In genomic region chr11:96046028-96046427, GRCm38 (mm10) we compare ENCODE assay signal across 31 mouse cellular contexts. TPM values are rescaled to one million over a fixed set of nuclear protein-coding genes. Genes with fewer than 3 reads are reported as not detected.
DNase-seq lines count a peak whose midpoint lies in the region; TF ChIP-seq lines count a peak whose summit lies in the region.
"Had no signal": no experiment of that assay in that cellular context is flagged by ENCODE, and none has a peak within 500 bp of the region (broad histone marks: within the 10 kb centered on the region; RNA-seq: fewer than 3 reads in every experiment).

No protein-coding gene starts in this region.

- TF ChIP-seq EP300 in CH12.LX (IDR thresholded peaks at IDR 0.05; ENCODE audit: low read length): no peak

- peaks cover 14 to 73% of the 10 kb centered on the region in 2 experiments for H3K4me1 ChIP-seq in CH12.LX (ENCODE audit: control insufficient read depth in 1 of 2, insufficient read depth in 2 of 2)
- H3K4me1 ChIP-seq in bone marrow macrophage, adult 2 months (ENCODE audit: control insufficient read depth, insufficient read depth, low read length): peaks cover 9% of the 10 kb centered on the region
- H3K4me1 ChIP-seq: heart, embryonic 10.5 days; heart, embryonic 13.5 days had no signal

- no peaks in the 10 kb centered on the region for H3K9me3 ChIP-seq in CH12.LX (replicated peaks; ENCODE audit: low read length)
- H3K9me3 ChIP-seq: heart, embryonic 10.5 days; heart, embryonic 13.5 days had no signal

- in situ Hi-C loops in CH12.LX (cut with MboI; ENCODE audit: low pct_ligation_motif_present, low pct_unique_long_range_greater_than_20kb, low sequenced_read_pairs): no loop called here

- peaks cover 50 to 86% of the 10 kb centered on the region in 2 experiments for H3K36me3 ChIP-seq in CH12.LX (replicated peaks in 1 of 2; ENCODE audit: control insufficient read depth in 1 of 2, insufficient read depth in 1 of 2, low read length in 1 of 2)

- H3K27ac ChIP-seq in layer of hippocampus, adult 2 months: peak overlapping the region; percentile 62
- H3K27ac ChIP-seq in CH12.LX (ENCODE audit: insufficient read depth, low read depth): peak overlapping the region; percentile 50
- peak overlapping the region; percentile 31 for H3K27ac ChIP-seq in bone marrow macrophage, adult 2 months (ENCODE audit: insufficient read depth, low read depth, low read length)
- H3K27ac ChIP-seq: gastrocnemius, adult 2 months; heart, adult 2 months; heart, embryonic 10.5 days; hindbrain, embryonic 14.5 days; hindbrain, postnatal 0 days had no signal

- dilution Hi-C loops in CH12.LX (cut with MboI; ENCODE audit: extremely low pct_ligation_motif_present, extremely low pct_unique_long_range_greater_than_20kb, low sequenced_read_pairs): no loop called here

- no peak for TF ChIP-seq CTCF in layer of hippocampus, adult 2 months (conservative IDR thresholded peaks at IDR 0.05)
- no peak for TF ChIP-seq CTCF in CH12.LX (conservative IDR thresholded peaks at IDR 0.05 in 1 of 2, IDR thresholded peaks at IDR 0.05 in 1 of 2; ENCODE audit: low read depth in 2 of 2, low read length in 2 of 2)
- TF ChIP-seq CTCF in bone marrow macrophage, adult 2 months (IDR thresholded peaks at IDR 0.05; ENCODE audit: low read depth, low read length): no peak

- intact Hi-C loops in gastrocnemius, postnatal 14 days (cut with DNase I; ENCODE audit: low total_unique reads): no loop called here

- no peak overlapping the region for H3K4me3 ChIP-seq in layer of hippocampus, adult 2 months
- H3K4me3 ChIP-seq in CH12.LX (replicated peaks in 1 of 3; ENCODE audit: low read depth in 2 of 3, low read length in 2 of 3, poor library complexity in 1 of 3): no peak overlapping the region
- H3K4me3 ChIP-seq in bone marrow macrophage, adult 2 months (ENCODE audit: insufficient read depth, low read length): no peak overlapping the region
- H3K4me3 ChIP-seq: gastrocnemius, adult 2 months; heart, adult 2 months; heart, embryonic 10.5 days; heart, embryonic 13.5 days had no signal

- no peaks in the 10 kb centered on the region for H3K27me3 ChIP-seq in CH12.LX (replicated peaks)
- H3K27me3 ChIP-seq: heart, embryonic 13.5 days had no signal

- 0 out of 2 replicates have a peak, but pooled peaks cover 2% of the 10 kb centered on the region for H3K79me2 ChIP-seq in CH12.LX (replicated peaks; ENCODE audit: control insufficient read depth, extremely low read depth, insufficient read depth, poor library complexity, severe bottlenecking)

- TF ChIP-seq RAD21 in CH12.LX (IDR thresholded peaks at IDR 0.05; ENCODE audit: low read depth, low read length): no peak

- no peak overlapping the region for H3K9ac ChIP-seq in CH12.LX (ENCODE audit: insufficient read depth, low read depth)
- H3K9ac ChIP-seq: forebrain, postnatal 0 days; heart, embryonic 13.5 days; hindbrain, embryonic 14.5 days had no signal

- no peak for TF ChIP-seq POLR2A in CH12.LX (IDR thresholded peaks at IDR 0.05; ENCODE audit: low read depth, low read length)
- no peak for TF ChIP-seq POLR2A in bone marrow macrophage, adult 2 months (IDR thresholded peaks at IDR 0.05; ENCODE audit: borderline replicate concordance, low read depth, low read length)

- DNase-seq in layer of hippocampus, adult 2 months (ENCODE audit: low spot score in 2 of 2): peak in 1 of 2 experiments; percentile 29
- no peak for DNase-seq in layer of hippocampus, adult 9-10 months (ENCODE audit: low spot score)
- DNase-seq in CH12.LX (ENCODE audit: extremely low read depth): no peak
- DNase-seq in gastrocnemius, postnatal 14 days: no peak
- DNase-seq in gastrocnemius, postnatal 10 days: no peak
- DNase-seq: adrenal gland, adult 8-10 months; adrenal gland, postnatal 25 days; cerebellum, adult 11-12 months; cerebellum, adult 8-10 months; cerebellum, postnatal 10 days; cerebellum, postnatal 36 days; forebrain, postnatal 0 days; gastrocnemius, adult 2 months; gastrocnemius, postnatal 36 days; heart, adult 2 months; heart, postnatal 14 days; heart, postnatal 4 days had no signal

- H3K4me2 ChIP-seq in CH12.LX (ENCODE audit: insufficient read depth, low read depth, poor library complexity, severe bottlenecking): no peak overlapping the region
- H3K4me2 ChIP-seq: heart, embryonic 13.5 days; hindbrain, embryonic 14.5 days had no signal

TF ChIP-seq in CH12.LX, 34 proteins besides CTCF, POLR2A, EP300 and RAD21:
- TF ChIP-seq SIN3A (IDR thresholded peaks at IDR 0.05; ENCODE audit: low read length): no peak
- TF ChIP-seq UBTF (IDR thresholded peaks at IDR 0.05; ENCODE audit: low read depth, low read length): no peak
- TF ChIP-seq BHLHE40 (IDR thresholded peaks at IDR 0.05; ENCODE audit: low read depth, low read length): peak; percentile 52; the same call in 1 of the 2 replicates
- TF ChIP-seq CHD2 (IDR thresholded peaks at IDR 0.05; ENCODE audit: low read length): no peak
- 0 out of 2 replicates have a peak, but pooled peaks have one; percentile 51 for TF ChIP-seq CHD1 (IDR thresholded peaks at IDR 0.05; ENCODE audit: low read depth, low read length)
- TF ChIP-seq PAX5 (IDR thresholded peaks at IDR 0.05; ENCODE audit: low read length): no peak
- no peak for TF ChIP-seq JUND (conservative IDR thresholded peaks at IDR 0.05; ENCODE audit: low read depth, low read length)
- no peak for TF ChIP-seq SMC3 (IDR thresholded peaks at IDR 0.05; ENCODE audit: low read depth, low read length)
- no peak for TF ChIP-seq POLR2AphosphoS2 (IDR thresholded peaks at IDR 0.05; ENCODE audit: low read depth, low read length)
- TF ChIP-seq ZNF384 (IDR thresholded peaks at IDR 0.05; ENCODE audit: low read depth, low read length): no peak
- TF ChIP-seq ZC3H11A (IDR thresholded peaks at IDR 0.05; ENCODE audit: low read depth, low read length): no peak

RNA-seq across cellular contexts. Expression of gene Snf8, which starts 11.3 kb away (rescaled TPM):
- 10 to 100 TPM; 92.8 to 96.8 TPM for total RNA-seq in layer of hippocampus, adult 2 months (2021)
- total RNA-seq in CH12.LX (2012; rRNA removed) (113 and 133 TPM in 2 replicates), CH12.LX (2014; rRNA removed) (66.9 and 70.8 TPM in 2 replicates)
- 199 and 208 TPM in 2 replicates for polyA plus RNA-seq in CH12.LX (2012; ENCODE audit: insufficient read length, low read depth)
- 81.3 and 91.8 TPM in 2 replicates for polyA plus RNA-seq in bone marrow macrophage, adult 2 months (2012; ENCODE audit: insufficient read depth, insufficient read length, missing spikeins)
- 10 to 100 TPM; 27.6 to 31.7 TPM for total RNA-seq in gastrocnemius, postnatal 14 days (2021)
- 10 to 100 TPM; 31.6 to 34.5 TPM for total RNA-seq in gastrocnemius, postnatal 10 days (2021)

RNA-seq across cellular contexts. Expression of gene Ube2z, which starts 19.2 kb away (rescaled TPM):
- total RNA-seq in layer of hippocampus, adult 2 months (2021): 10 to 100 TPM; 54.4 to 56.2 TPM
- total RNA-seq in CH12.LX (2012; rRNA removed): 51.3 and 60.4 TPM in 2 replicates
- total RNA-seq in CH12.LX (2014; rRNA removed): 62.1 and 64.2 TPM in 2 replicates
- 66.0 and 67.8 TPM in 2 replicates for polyA plus RNA-seq in CH12.LX (2012; ENCODE audit: insufficient read length, low read depth)
- polyA plus RNA-seq in bone marrow macrophage, adult 2 months (2012; ENCODE audit: insufficient read depth, insufficient read length, missing spikeins): 37.6 and 43.6 TPM in 2 replicates
- total RNA-seq in gastrocnemius, postnatal 14 days (2021): 10 to 100 TPM; 17.6 to 19.9 TPM
- 10 to 100 TPM; 24.2 to 29.8 TPM for total RNA-seq in gastrocnemius, postnatal 10 days (2021)

RNA-seq across cellular contexts. Expression of gene Gip, which starts 21.7 kb away (rescaled TPM):
- total RNA-seq in layer of hippocampus, adult 2 months (2021): not detected
- total RNA-seq in CH12.LX (2012; rRNA removed) (not detected in 2 replicates), CH12.LX (2014; rRNA removed) (not detected in 2 replicates)
- polyA plus RNA-seq in CH12.LX (2012; ENCODE audit: insufficient read length, low read depth): not detected in 2 replicates
- not detected in 2 replicates for polyA plus RNA-seq in bone marrow macrophage, adult 2 months (2012; ENCODE audit: insufficient read depth, insufficient read length, missing spikeins)
- total RNA-seq in gastrocnemius, postnatal 14 days (2021): not detected
- total RNA-seq in gastrocnemius, postnatal 10 days (2021): not detected
- total RNA-seq: adrenal gland, adult 8-10 months; adrenal gland, postnatal 25 days; forebrain, postnatal 0 days; gastrocnemius, adult 2 months; gastrocnemius, postnatal 36 days; granulocyte monocyte progenitor cell, adult 5-6 weeks; heart, adult 2 months; heart, postnatal 14 days; heart, postnatal 4 days; hindbrain, postnatal 0 days had no signal
- polyA plus RNA-seq: activated CD4-positive, CD25-positive, alpha-beta regulatory T cell, adult 4 months; embryonic facial prominence, embryonic 14.5 days; forebrain, embryonic 11.5 days; forebrain, embryonic 14.5 days; forebrain, postnatal 0 days; frontal cortex, adult 2 months; heart, adult 2 months; heart, embryonic 10.5 days; heart, embryonic 13.5 days; heart, embryonic 16.5 days; hindbrain, embryonic 11.5 days; hindbrain, embryonic 14.5 days; hindbrain, postnatal 0 days; inflammation-experienced regulatory T-cells, adult 6 months had no signal

RNA-seq across cellular contexts. Expression of gene Atp5g1, which starts 29.4 kb away (rescaled TPM):
- total RNA-seq in layer of hippocampus, adult 2 months (2021): 100 to 1,000 TPM; 409 to 414 TPM
- total RNA-seq in CH12.LX (2012; rRNA removed) (851 and 995 TPM in 2 replicates), CH12.LX (2014; rRNA removed) (669 and 778 TPM in 2 replicates)
- 788 and 969 TPM in 2 replicates for polyA plus RNA-seq in CH12.LX (2012; ENCODE audit: insufficient read length, low read depth)
- polyA plus RNA-seq in bone marrow macrophage, adult 2 months (2012; ENCODE audit: insufficient read depth, insufficient read length, missing spikeins): 101 and 118 TPM in 2 replicates
- 1,000 to 10,000 TPM; 1,272 to 1,516 TPM for total RNA-seq in gastrocnemius, postnatal 14 days (2021)
- 1,000 to 10,000 TPM; 1,118 to 1,302 TPM for total RNA-seq in gastrocnemius, postnatal 10 days (2021)

RNA-seq across cellular contexts. Expression of gene Igf2bp1, which starts 40.3 kb away (rescaled TPM):
- not detected for total RNA-seq in layer of hippocampus, adult 2 months (2021)
- under 0.01 TPM in 1 of 2 replicates, not detected in the other for total RNA-seq in CH12.LX (2012; rRNA removed)
- total RNA-seq in CH12.LX (2014; rRNA removed): not detected in 2 replicates
- polyA plus RNA-seq in CH12.LX (2012; ENCODE audit: insufficient read length, low read depth): not detected in 2 replicates
- not detected in 2 replicates for polyA plus RNA-seq in bone marrow macrophage, adult 2 months (2012; ENCODE audit: insufficient read depth, insufficient read length, missing spikeins)
- total RNA-seq in gastrocnemius, postnatal 14 days (2021): under 1 TPM; 0.10 to 0.11 TPM
- 1 to 10 TPM in 1 of 2 experiments, under 1 TPM in 1; 0.23 to 1.4 TPM for total RNA-seq in gastrocnemius, postnatal 10 days (2021)
- total RNA-seq: gastrocnemius, adult 2 months; gastrocnemius, postnatal 36 days had no signal
- polyA plus RNA-seq: inflammation-experienced regulatory T-cells, adult 6 months had no signal
